Mouse (Mus musculus): Measurements from ENCODE around the gene Spon2.

Gene Spon2

DNA sequence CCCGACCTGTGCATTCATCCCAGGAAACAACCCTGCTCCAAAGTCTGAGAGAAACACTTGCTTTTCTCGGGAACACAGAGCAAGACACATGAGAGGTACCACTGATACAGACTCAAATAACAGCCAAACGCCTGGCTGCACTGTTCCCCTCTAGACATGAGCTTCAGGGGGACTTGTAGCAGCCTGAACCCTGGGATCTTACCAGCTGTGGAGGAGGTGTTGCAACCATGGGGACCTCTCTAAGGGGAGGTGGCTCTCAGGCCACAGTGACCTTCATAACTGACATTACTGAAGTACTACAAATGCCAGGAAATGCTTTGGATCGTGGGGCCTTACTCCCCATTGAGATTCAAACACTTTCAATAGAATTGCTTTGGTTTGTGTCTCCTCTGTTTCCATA is 3.5 kb downstream of the Spon2 start:
- DNase-seq, result no peak

- DNase-seq, result no peak
These were observed 7.0 kb downstream of the Spon2 start for GRCm38 (mm10) chr5:33211254-33211653.

DNA sequence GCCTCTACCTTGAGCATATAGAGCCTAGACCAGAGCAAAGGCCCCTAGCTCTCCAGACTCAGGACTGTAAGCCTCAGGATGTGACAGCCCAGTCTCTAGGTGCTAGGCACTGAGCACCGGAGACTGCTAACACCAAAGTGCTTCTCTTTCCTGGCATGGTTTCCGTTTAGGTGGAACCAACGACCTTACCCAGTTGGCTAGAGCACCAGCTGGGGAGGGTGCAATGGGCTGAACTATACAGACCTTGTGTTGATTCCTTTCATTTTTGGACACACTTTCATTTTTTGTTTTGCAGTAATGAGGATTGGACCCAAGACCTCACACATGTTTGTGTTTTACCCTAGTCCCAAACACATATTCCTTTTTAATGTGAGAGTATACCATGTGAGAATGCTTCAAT is 7.7 kb downstream of the Spon2 start:
- DNase-seq, result no peak

DNA sequence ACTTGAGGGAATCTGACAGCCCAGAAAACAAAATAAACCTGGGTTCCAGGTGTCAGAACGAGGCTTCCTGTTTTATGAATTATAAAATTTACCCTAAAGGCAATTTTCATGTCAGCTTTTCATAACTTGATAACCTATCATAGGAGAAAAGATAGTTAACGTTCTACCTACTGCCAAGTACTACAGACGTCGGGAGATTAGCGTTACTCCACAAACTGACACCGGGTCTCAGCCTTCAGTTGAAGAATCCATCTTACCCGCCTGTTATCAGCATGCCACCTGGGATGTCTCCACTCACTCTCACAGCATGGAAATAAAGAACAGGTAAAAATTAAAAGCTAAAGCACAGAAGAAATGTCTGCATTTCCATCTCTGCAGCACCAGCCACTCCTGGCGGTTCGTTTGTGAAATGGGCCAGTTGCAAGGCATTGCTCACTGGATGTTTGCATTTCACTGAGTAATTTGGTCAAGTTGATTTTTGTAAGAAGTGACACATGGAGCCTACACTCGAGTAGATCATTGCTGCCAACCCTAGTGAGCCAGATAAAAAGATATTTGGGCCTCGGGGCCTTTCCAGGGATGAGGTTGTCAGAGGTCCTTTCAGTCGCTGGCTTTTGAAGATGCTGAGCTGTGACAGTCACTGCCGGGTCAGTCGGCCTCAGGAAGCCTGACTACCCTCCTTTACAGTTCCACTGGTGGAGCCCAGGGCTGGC is 9.6 kb downstream of the Spon2 start:
- no peak for DNase-seq

- no peak for DNase-seq
These were observed 11.1 kb downstream of the Spon2 start for GRCm38 (mm10) chr5:33207136-33207535.

DNA sequence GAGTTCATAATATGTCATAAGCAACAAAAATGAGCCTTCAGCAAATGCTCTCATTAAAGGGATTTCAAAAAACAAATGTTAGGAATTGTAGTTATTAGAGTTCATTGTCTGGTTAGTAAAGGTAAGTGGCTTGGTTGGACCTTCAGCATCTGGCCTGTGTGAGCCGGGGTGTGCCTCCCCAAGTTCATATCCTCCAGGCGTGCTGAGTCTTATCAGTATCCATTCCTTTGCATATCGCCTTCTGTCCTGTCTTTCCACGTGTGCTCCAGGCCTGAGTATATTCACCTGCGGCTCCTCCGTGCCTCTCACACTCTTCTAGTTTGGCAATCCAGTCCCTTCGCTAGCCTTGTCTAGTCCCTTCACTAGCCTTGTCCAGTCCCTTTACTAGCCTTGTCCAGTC is 11.9 kb downstream of the Spon2 start:
- DNase-seq, result no peak

GRCm38 (mm10) chr5:33204284-33204683 is 14.0 kb downstream of the Spon2 start:
- no peak for DNase-seq

GRCm38 (mm10) chr5:33203691-33204242 is 14.5 kb downstream of the Spon2 start:
- DNase-seq, result peak; percentile 78 to 83

GRCm38 (mm10) chr5:33203171-33203565 is 15.1 kb downstream of the Spon2 start:
- DNase-seq, result no peak

DNA sequence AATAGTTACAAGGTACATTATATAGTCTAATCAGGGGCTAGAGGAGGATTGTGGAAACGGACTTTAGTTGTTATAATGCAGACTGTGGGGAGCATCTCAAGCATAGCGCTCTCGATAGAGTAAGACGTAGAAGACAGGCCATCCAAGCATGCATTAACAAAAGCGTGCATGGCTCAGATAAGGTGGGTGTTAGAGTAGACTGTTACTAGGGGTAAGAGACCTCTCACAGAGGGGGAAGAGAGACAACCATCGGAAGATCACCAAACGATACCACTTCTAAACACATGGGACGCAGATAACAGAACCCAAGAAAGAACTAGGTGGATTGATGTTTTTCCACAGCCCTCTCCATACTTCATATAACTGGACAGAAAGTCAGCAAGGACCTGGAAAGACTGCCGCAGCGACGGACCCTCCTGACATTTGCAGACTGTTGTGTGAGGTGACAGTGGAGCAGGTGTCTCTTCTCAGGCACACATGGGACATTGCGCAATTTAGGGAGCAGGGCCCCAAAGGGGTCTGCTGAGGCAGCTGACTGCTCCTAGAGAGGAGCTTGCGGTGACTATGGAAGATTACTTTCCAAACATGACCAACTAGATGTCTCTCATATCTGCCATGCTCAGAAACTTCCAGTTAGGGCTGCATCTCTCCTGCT is 15.6 kb downstream of the Spon2 start:
- DNase-seq, result no peak

- no peak for DNase-seq
These were observed 16.6 kb downstream of the Spon2 start for GRCm38 (mm10) chr5:33201697-33202096.

GRCm38 (mm10) chr5:33200071-33200470 is 18.2 kb downstream of the Spon2 start:
- no peak for DNase-seq

- DNase-seq, result no peak
These were observed 22.9 kb downstream of the Spon2 start for GRCm38 (mm10) chr5:33195246-33195852.

DNA sequence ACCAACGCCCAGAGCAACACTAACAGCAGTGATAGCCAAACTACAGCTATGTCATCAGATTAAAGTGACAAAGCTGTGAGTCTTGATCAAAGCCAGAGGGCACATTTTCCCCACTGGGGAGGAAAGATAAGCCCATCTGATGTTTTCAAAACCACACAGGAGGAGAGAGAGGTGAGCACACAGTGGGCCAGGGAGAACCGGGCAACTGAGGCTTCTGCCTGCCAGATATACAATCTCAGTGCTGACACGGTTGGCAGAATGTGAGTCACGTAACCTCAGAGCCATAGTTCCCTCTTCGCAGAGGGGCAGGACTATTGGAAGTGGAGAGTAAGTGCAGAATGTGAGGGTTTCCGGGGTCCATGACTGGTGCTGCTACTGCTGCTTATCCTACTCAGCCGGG is 24.7 kb downstream of the Spon2 start:
- no peak for DNase-seq

All from B cell, adult 2 months (primary cell).